Mouse (Mus musculus): ENCODE data around the gene Hnf4a.

- TF ChIP-seq CTCF (conservative IDR thresholded peaks at IDR 0.05; ENCODE audit: low read length) = no peak
- TF ChIP-seq NANOG (IDR thresholded peaks at IDR 0.05; ENCODE audit: borderline replicate concordance, low read length) = no peak
Measured at GRCm38 (mm10) chr2:163613206-163613605, 106.6 kb downstream of the Hnf4a start.
